Mouse (Mus musculus): ENCODE measurements around the gene Iqck.

Gene Iqck

GRCm38 (mm10) chr7:118972306-118972705 is 116.8 kb downstream of the Iqck start:
- Histone ChIP-seq H3K36me3 (ENCODE audit: control insufficient read depth, insufficient read depth, low read length, poor library complexity, severe bottlenecking) (no peaks in the 10 kb centered on the region), H3K27me3 (ENCODE audit: control insufficient read depth, insufficient read depth, low read length, poor library complexity, severe bottlenecking) (no peaks in the 10 kb centered on the region)
- DNase-seq (ENCODE audit: low read depth, low spot score) = no peak

DNA sequence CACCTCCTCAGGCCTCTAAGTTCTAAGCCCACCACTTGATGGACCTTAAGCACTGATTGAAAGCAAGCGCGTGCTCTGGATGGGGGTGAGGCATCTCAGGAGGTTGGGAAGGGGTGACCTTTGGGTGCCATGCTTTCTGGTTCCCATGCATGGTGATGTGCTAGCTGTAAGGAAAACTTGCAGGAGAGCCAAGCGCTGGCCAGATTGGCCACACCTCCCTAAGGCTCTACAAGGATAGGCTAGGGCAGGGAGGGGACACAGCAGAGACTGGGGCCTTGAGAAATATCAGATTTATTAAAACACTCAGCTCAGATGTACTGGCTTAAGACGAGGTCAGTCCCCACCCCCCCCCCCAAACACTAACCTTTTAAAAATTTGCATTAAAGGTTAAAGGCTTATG is 117.8 kb downstream of the Iqck start:
- Histone ChIP-seq H3K36me3 (ENCODE audit: control insufficient read depth, insufficient read depth, low read length, poor library complexity, severe bottlenecking) (no peaks in the 10 kb centered on the region), H3K27me3 (ENCODE audit: control insufficient read depth, insufficient read depth, low read length, poor library complexity, severe bottlenecking) (no peaks in the 10 kb centered on the region)
- no peak for DNase-seq (ENCODE audit: low read depth, low spot score)

DNA sequence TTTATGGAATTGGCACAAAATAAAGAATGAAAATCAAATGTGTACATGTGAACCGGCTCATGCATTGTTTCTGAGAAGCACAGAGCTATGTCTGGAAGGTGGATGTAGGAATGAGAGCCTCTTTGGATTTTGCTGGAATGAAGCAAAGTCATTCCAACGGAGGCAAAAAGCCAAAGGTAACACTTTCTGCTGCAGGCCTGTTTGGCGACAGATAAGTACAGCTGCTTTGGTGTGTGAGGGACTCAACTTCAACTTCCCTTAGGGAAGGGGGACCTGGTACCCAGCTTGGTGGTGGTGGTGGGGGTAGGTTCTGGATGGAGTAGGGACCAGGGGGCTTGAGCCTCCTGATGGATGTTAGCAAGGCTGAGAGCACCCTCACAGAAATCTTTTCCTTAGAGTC is 120.3 kb downstream of the Iqck start:
- no peaks in the 10 kb centered on the region for H3K36me3 ChIP-seq (ENCODE audit: control insufficient read depth, insufficient read depth, low read length, poor library complexity, severe bottlenecking)
- DNase-seq (ENCODE audit: low read depth, low spot score) = no peak
- H3K27me3 ChIP-seq (ENCODE audit: control insufficient read depth, insufficient read depth, low read length, poor library complexity, severe bottlenecking) = no peaks in the 10 kb centered on the region

GRCm38 (mm10) chr7:118976414-118977166 is 121.0 kb downstream of the Iqck start:
- no peaks in the 10 kb centered on the region for H3K36me3 ChIP-seq (ENCODE audit: control insufficient read depth, insufficient read depth, low read length, poor library complexity, severe bottlenecking)
- no peaks in the 10 kb centered on the region for H3K27me3 ChIP-seq (ENCODE audit: control insufficient read depth, insufficient read depth, low read length, poor library complexity, severe bottlenecking)
- DNase-seq (ENCODE audit: low read depth, low spot score) = no peak

DNA sequence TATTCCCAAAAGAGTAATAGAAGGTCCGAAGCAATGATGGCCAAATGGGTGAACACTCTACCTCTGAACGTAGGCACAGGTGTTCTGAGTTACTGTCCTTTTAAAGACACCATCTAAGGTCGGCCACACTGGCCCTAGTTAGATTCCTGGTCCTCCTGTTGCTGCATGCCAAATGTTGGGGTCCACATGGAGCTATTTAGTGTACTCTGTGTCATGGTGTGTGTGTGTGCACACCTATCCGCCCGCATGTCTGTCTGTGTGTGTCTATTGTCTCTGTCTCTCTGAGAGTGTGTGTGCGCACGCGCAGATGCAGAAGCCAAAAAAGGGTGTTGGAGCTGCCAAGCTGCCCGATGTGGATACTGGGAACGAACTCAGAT is 121.6 kb downstream of the Iqck start:
- Histone ChIP-seq H3K27me3 (ENCODE audit: control insufficient read depth, insufficient read depth, low read length, poor library complexity, severe bottlenecking) (no peaks in the 10 kb centered on the region), H3K36me3 (ENCODE audit: control insufficient read depth, insufficient read depth, low read length, poor library complexity, severe bottlenecking) (no peaks in the 10 kb centered on the region)
- no peak for DNase-seq (ENCODE audit: low read depth, low spot score)

GRCm38 (mm10) chr7:118979121-118979520 is 123.6 kb downstream of the Iqck start:
- no peak for DNase-seq (ENCODE audit: low read depth, low spot score)
- Histone ChIP-seq H3K27me3 (ENCODE audit: control insufficient read depth, insufficient read depth, low read length, poor library complexity, severe bottlenecking) (no peaks in the 10 kb centered on the region), H3K36me3 (ENCODE audit: control insufficient read depth, insufficient read depth, low read length, poor library complexity, severe bottlenecking) (no peaks in the 10 kb centered on the region)

- DNase-seq (ENCODE audit: low read depth, low spot score) = no peak
- H3K27me3 ChIP-seq (ENCODE audit: control insufficient read depth, insufficient read depth, low read length, poor library complexity, severe bottlenecking) = no peaks in the 10 kb centered on the region
Observed at GRCm38 (mm10) chr7:118979708-118980107, 124.2 kb downstream of the Iqck start.

DNA sequence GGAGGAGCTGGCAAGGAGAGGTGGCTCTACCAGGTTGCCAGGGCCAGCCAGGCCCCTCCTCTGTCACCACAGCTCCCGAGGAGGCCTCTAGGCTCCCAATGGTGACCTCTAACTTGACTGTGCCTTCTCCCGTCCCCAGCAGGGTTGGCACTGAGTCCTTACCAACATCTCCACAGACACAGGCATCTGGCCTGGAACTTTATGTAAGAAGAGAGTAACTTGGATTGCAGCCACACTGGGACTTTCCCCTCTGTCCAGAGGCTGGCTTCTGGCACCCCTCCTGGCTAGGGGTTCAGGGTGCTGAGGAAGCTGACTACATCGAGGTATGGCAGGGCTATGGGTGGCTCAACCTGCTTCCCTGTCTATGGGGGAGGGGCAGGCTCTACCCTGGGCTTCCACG is 125.8 kb downstream of the Iqck start:
- DNase-seq (ENCODE audit: low read depth, low spot score) = no peak
- no peaks in the 10 kb centered on the region for H3K27me3 ChIP-seq (ENCODE audit: control insufficient read depth, insufficient read depth, low read length, poor library complexity, severe bottlenecking)

More at GRCm38 (mm10) chr7:118979708-118980107, 124.2 kb downstream of the Iqck start:
- no peaks in the 10 kb centered on the region for H3K36me3 ChIP-seq (ENCODE audit: control insufficient read depth, insufficient read depth, low read length, poor library complexity, severe bottlenecking)

DNA sequence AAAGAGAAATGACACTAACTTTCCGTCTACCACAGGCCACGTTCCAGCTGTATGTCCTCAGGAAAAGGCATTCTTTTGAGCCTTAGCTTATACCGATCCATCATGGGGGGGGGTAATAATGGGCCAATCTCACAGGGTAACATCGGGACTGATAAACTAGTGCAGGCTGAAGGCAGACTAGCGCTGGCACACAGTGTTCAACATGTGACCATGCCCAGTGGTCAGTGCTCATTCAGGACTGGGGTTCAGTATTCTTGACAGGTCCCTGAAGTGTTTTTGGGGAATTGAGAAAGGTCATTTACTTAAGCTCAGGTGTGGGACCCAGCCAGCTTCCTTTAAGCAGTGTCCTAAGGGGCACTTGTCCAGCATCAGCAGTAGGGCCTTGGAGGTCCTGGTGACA is 126.3 kb downstream of the Iqck start:
- Histone ChIP-seq H3K36me3 (ENCODE audit: control insufficient read depth, insufficient read depth, low read length, poor library complexity, severe bottlenecking) (no peaks in the 10 kb centered on the region), H3K27me3 (ENCODE audit: control insufficient read depth, insufficient read depth, low read length, poor library complexity, severe bottlenecking) (no peaks in the 10 kb centered on the region)
- no peak for DNase-seq (ENCODE audit: low read depth, low spot score)

More for the DNA sequence above, 125.8 kb downstream of the Iqck start:
- no peaks in the 10 kb centered on the region for H3K36me3 ChIP-seq (ENCODE audit: control insufficient read depth, insufficient read depth, low read length, poor library complexity, severe bottlenecking)

DNA sequence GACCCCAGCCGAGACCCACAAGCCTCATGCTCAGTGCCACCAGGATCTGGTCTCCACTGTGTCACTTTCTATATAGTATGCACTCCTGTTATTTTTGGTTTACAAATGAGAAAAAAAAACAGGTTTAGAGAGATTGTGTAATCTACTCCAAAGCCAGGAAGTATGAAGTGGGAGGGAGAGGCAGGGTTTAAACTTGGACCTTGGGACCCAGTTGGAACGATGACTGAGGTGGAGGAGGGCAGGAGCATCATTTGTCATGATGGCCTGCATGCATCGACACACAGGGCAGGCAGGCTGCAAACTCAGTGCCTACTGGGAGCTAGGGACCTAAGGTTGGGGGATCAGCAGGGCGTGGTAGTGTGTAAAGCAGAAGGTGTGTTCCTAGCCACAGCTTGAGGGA is 127.0 kb downstream of the Iqck start:
- no peak for DNase-seq (ENCODE audit: low read depth, low spot score)
- Histone ChIP-seq H3K27me3 (ENCODE audit: control insufficient read depth, insufficient read depth, low read length, poor library complexity, severe bottlenecking) (no peaks in the 10 kb centered on the region), H3K36me3 (ENCODE audit: control insufficient read depth, insufficient read depth, low read length, poor library complexity, severe bottlenecking) (no peaks in the 10 kb centered on the region)

DNA sequence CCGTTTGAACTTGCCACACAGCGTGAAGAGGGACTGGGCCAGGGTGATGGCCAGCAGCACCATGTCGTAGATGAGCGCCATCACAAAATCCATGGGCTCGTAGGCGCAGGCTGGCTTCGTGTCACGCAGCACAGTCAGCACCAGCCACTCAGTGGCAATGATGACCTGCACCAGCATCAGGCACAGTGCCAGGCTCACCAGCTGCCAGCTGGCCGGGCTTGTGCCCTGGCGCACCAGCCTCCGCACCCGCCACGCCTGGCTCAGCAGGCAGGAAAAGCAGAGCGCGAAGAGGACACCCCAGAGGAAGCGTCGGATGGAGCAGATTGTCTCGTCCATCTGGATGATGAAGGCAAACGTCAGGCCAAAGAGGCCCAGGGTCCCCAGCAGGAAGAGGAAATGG is 128.4 kb downstream of the Iqck start:
- H3K36me3 ChIP-seq (ENCODE audit: control insufficient read depth, insufficient read depth, low read length, poor library complexity, severe bottlenecking) = no peaks in the 10 kb centered on the region
- no peak for DNase-seq (ENCODE audit: low read depth, low spot score)
- no peaks in the 10 kb centered on the region for H3K27me3 ChIP-seq (ENCODE audit: control insufficient read depth, insufficient read depth, low read length, poor library complexity, severe bottlenecking)

DNA sequence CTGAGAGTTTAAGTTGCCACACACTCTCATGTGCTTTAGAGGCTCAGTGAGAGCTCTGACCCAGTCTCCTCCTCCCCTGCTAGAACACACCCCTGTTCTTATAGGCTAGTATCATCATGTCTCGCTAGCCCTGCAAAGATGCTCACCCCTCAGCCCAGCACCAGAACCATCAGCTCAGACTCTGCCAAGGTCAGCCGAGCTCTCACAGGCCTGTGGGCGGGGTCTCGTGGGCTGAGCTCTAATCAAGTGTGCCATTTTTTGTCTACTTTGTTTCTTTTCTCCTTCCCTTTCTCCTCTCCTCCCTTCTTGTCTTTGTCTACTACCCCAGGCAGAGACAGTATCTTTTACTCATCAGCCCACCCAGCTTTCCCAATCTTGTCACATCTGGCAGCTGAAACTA is 130.2 kb downstream of the Iqck start:
- no peak for DNase-seq (ENCODE audit: low read depth, low spot score)
- Histone ChIP-seq H3K27me3 (ENCODE audit: control insufficient read depth, insufficient read depth, low read length, poor library complexity, severe bottlenecking) (no peaks in the 10 kb centered on the region), H3K36me3 (ENCODE audit: control insufficient read depth, insufficient read depth, low read length, poor library complexity, severe bottlenecking) (no peaks in the 10 kb centered on the region)

GRCm38 (mm10) chr7:118986369-118986768 is 130.8 kb downstream of the Iqck start:
- no peaks in the 10 kb centered on the region for H3K36me3 ChIP-seq (ENCODE audit: control insufficient read depth, insufficient read depth, low read length, poor library complexity, severe bottlenecking)
- no peak for DNase-seq (ENCODE audit: low read depth, low spot score)

GRCm38 (mm10) chr7:118989275-118989856 is 133.8 kb downstream of the Iqck start:
- no peak for DNase-seq (ENCODE audit: low read depth, low spot score)
- H3K27me3 ChIP-seq (ENCODE audit: control insufficient read depth, insufficient read depth, low read length, poor library complexity, severe bottlenecking) = peaks cover 1% of the 10 kb centered on the region; the same call in 1 of the 2 replicates
- no peaks in the 10 kb centered on the region for H3K36me3 ChIP-seq (ENCODE audit: control insufficient read depth, insufficient read depth, low read length, poor library complexity, severe bottlenecking)

More at GRCm38 (mm10) chr7:118986369-118986768, 130.8 kb downstream of the Iqck start:
- H3K27me3 ChIP-seq (ENCODE audit: control insufficient read depth, insufficient read depth, low read length, poor library complexity, severe bottlenecking) = no peaks in the 10 kb centered on the region

DNA sequence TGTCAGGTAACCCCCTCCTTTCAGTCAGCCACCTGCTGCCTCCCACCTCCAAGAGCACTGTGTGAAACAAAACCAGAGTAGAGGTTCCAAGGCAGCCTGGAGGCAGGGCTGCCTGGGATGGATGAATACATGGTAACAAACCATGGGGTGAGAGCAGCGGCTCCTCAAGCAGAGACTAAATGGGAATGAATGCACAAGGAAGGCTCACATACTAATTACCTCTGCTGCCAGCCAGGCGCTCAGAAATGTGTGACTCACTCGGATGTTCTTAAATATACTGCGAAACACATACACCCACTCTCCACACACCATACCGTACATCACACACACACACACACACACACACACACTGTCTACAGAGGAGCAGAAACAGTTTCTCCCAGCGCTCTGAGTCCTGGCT is 134.7 kb downstream of the Iqck start:
- no peaks in the 10 kb centered on the region for H3K36me3 ChIP-seq (ENCODE audit: control insufficient read depth, insufficient read depth, low read length, poor library complexity, severe bottlenecking)
- H3K27me3 ChIP-seq (ENCODE audit: control insufficient read depth, insufficient read depth, low read length, poor library complexity, severe bottlenecking) = peaks cover 1% of the 10 kb centered on the region; the same call in 1 of the 2 replicates
- no peak for DNase-seq (ENCODE audit: low read depth, low spot score)
